Mouse (Mus musculus) liver, embryonic 13.5 days (tissue): ENCODE data around the gene Ehbp1l1. TPM values are rescaled to one million over a fixed set of nuclear protein-coding genes. Genes with fewer than 3 reads are reported as not detected.

Experiments used
- ATAC-seq: fragments of 200-750 bp; cut with Nextera tagmentation; 2 replicates; pipeline ENCODE4 v1.8.0; 2017; ENCODE audit warnings: low read depth, mild to moderate bottlenecking, moderate number of reproducible peaks, moderate library complexity
- DNase-seq: peaks from one replicate; pipeline ENCODE4 v3.0.0; 2022
- H3K27ac ChIP-seq: fragments of 300-500 bp; sonication (generic); 2 replicates; pipeline ENCODE4 v1.5.1; 2015; ENCODE audit warnings: moderate library complexity, mild to moderate bottlenecking, inconsistent platforms
- H3K27me3 ChIP-seq: fragments of 300-500 bp; sonication (generic); 2 replicates; pipeline ENCODE4 v1.6.1; 2015; ENCODE audit warnings: mild to moderate bottlenecking, inconsistent platforms
- H3K36me3 ChIP-seq: fragments of 300-500 bp; sonication (generic); 2 replicates; pipeline ENCODE4 v1.6.1; 2015; ENCODE audit warnings: mild to moderate bottlenecking, inconsistent platforms
- H3K4me1 ChIP-seq: fragments of 300-500 bp; sonication (generic); replicated peaks from 2 replicates; pipeline ENCODE4 v1.6.1; 2015; ENCODE audit warnings: inconsistent platforms
- H3K4me2 ChIP-seq: fragments of 300-500 bp; sonication (generic); 2 replicates; pipeline ENCODE4 v1.6.1; 2015; ENCODE audit warnings: inconsistent platforms, mild to moderate bottlenecking, moderate library complexity
- H3K4me3 ChIP-seq: fragments of 300-500 bp; sonication (generic); replicated peaks from 2 replicates; pipeline ENCODE4 v1.5.1; 2015; ENCODE audit warnings: mild to moderate bottlenecking, inconsistent platforms
- H3K9ac ChIP-seq: fragments of 300-500 bp; sonication (generic); 2 replicates; pipeline ENCODE4 v1.6.1; 2015; ENCODE audit warnings: mild to moderate bottlenecking, inconsistent platforms
- H3K9me3 ChIP-seq: fragments of 300-500 bp; sonication (generic); replicated peaks from 2 replicates; pipeline ENCODE4 v1.6.1; 2016; ENCODE audit warnings: inconsistent platforms
- WGBS: fragments of 180-500 bp; shearing (Covaris S2); methylation state at CpG from one replicate; pipeline ENCODE4 v1.1.7; 2015; ENCODE audit not compliant: insufficient replicate concordance; 5-methylcytosine and 5-hydroxymethylcytosine counted together
- polyA plus RNA-seq: library from polyadenylated mRNA; unstranded; fragments of >200 nt; fragmentation: Nextera tagmentation; extraction: Ambion mirVana; gene quantifications from 2 replicates; pipeline ENCODE4 v1.2.1, GENCODE M21; 2015

Ehbp1l1 gene
- polyA plus RNA-seq, 1 experiment from 2014 or later, result 105 TPM

DNA sequence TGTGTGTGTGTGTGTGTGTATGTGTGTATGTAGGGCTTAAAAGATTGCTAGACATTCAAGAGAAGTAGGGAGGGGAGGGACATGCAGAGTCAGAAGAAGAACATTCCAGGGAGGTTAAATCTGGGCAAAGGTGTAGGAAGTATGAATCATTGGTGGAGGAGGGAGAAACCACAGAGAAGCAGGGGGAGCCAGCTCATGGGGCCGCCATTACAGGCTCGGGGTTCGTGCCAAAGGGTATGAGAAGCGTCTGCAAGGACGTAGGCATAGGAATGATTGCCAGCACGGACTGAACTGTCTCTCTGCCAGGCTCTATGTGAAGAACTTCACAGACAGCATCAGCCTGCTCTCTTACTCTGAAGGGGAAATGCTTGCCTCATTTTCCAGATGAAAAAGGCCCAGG lies 23.4 kb upstream of the Ehbp1l1 start:
- no peak overlapping the region for H3K4me3 ChIP-seq
- H3K27me3 ChIP-seq, result peaks cover 100% of the 10 kb centered on the region

DNA sequence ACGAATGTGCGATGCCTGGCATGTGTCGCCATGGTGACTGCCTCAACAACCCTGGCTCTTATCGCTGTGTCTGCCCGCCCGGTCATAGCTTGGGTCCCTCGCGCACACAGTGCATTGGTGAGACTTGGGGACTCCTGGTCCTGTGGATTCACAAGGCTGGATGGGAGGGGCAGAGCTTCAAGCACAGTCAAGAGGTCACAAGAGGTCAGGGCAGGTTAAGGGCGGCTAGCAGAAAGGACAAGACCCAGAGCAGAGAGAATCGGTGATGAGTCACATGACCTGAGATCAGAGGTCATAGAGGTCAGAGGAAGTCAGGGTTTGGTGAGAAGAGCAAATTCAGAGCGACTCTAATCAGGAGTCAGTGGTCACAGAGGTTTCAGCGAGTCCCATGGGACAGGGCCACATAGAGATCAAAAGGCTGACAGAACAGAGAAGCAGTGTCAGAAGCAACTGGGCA lies 20.8 kb upstream of the Ehbp1l1 start:
- DNase-seq, result no peak
- 22% methylated on average over 12 of the region's 12 CpGs for WGBS
- Histone ChIP-seq H3K36me3 (no peaks in the 10 kb centered on the region), H3K4me2 (0 out of 2 replicates have a peak overlapping the region, but pooled peaks have one; percentile 0), H3K9ac (no peak overlapping the region), H3K9me3 (no peaks in the 10 kb centered on the region), H3K4me1 (peaks cover 44% of the 10 kb centered on the region), H3K27me3 (peaks cover 100% of the 10 kb centered on the region), H3K4me3 (no peak overlapping the region), H3K27ac (no peak overlapping the region)
- ATAC-seq, result peak; percentile 63

More for the DNA sequence above, 23.4 kb upstream of the Ehbp1l1 start:
- no peak overlapping the region for H3K4me2 ChIP-seq
- no peak overlapping the region for H3K27ac ChIP-seq
- no peak overlapping the region for H3K9ac ChIP-seq
- no peaks in the 10 kb centered on the region for H3K36me3 ChIP-seq
- ATAC-seq (no peak), DNase-seq (no peak)
- no peaks in the 10 kb centered on the region for H3K9me3 ChIP-seq
- 49% methylated on average over 6 of the region's 6 CpGs for WGBS
- peaks cover 35% of the 10 kb centered on the region for H3K4me1 ChIP-seq

DNA sequence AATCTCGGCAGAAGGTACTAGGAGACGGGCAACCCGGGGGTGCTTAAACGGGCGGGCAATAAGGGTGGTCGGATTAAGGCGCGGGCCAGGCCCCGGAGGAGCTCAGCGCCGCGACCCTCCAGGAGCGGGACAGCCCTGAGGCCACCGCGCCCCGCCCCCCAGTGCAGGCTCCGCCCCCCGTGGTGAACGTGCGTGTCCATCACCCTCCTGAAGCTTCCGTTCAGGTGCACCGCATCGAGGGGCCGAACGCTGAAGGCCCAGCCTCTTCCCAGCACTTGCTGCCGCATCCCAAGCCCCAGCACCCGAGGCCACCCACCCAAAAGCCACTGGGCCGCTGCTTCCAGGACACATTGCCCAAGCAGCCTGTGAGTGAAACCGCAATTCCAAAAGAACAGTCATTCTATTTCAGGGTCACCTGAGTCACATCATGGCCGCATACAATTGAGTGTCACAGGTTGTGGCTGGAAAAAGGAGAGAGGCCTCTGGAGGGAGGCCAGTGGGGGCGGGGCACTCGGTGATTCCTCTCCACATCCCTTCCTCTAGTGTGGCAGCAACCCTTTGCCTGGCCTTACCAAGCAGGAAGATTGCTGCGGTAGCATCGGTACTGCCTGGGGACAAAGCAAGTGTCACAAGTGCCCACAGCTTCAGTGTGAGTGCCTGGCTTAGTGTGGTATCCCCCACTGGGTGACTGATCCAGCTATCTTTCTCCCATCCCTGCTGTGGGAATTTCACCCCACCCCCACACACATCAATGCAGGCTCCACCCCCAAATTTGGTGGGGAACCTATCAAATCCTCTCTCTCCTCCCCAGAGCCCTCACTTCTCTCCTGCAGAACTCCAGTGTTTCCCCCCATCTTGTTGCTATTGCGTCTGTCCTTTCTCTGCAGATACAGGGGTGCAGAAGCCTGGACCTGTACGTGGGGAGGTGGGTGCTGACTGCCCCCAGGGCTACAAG lies 19.9 kb upstream of the Ehbp1l1 start:
- WGBS, result 12% methylated on average over 36 of the region's 36 CpGs
- ATAC-seq, result no peak
- H3K4me3 ChIP-seq, result peak overlapping the region; percentile 18; the same call in 1 of the 2 replicates

DNA sequence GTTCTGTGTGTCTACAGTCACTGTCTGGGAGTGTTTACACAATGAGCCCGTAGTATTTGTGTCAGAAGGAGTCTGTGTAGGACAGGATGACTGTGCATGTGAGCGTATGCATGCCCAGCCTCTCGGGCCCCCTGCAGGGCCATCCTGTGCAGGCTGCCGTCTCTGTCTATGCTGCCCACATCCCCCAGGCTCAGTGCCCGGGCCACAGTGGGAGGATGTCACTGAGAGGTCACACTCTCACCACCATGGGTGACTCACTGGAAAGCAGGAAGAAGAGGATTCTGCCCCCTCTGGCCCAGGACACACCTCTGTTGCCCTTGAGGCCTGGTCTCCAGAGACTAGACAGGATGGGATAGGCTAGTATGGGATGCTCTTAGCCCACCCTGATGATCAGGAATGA lies 17.5 kb upstream of the Ehbp1l1 start:
- peaks cover 100% of the 10 kb centered on the region for H3K27me3 ChIP-seq
- H3K4me2 ChIP-seq, result no peak overlapping the region
- H3K27ac ChIP-seq, result no peak overlapping the region
- no peak for ATAC-seq
- 36% methylated on average over 5 of the region's 5 CpGs for WGBS
- H3K4me1 ChIP-seq, result peaks cover 43% of the 10 kb centered on the region
- H3K4me3 ChIP-seq, result no peak overlapping the region
- no peaks in the 10 kb centered on the region for H3K9me3 ChIP-seq
- H3K36me3 ChIP-seq, result no peaks in the 10 kb centered on the region
- no peak for DNase-seq
- no peak overlapping the region for H3K9ac ChIP-seq

More for the DNA sequence above, 19.9 kb upstream of the Ehbp1l1 start:
- H3K4me1 ChIP-seq, result peaks cover 43% of the 10 kb centered on the region
- peak overlapping the region; percentile 48 for H3K4me2 ChIP-seq
- no peak for DNase-seq
- peaks cover 100% of the 10 kb centered on the region for H3K27me3 ChIP-seq
- H3K27ac ChIP-seq, result no peak overlapping the region
- H3K36me3 ChIP-seq, result no peaks in the 10 kb centered on the region
- H3K9ac ChIP-seq, result no peak overlapping the region
- H3K9me3 ChIP-seq, result no peaks in the 10 kb centered on the region

DNA sequence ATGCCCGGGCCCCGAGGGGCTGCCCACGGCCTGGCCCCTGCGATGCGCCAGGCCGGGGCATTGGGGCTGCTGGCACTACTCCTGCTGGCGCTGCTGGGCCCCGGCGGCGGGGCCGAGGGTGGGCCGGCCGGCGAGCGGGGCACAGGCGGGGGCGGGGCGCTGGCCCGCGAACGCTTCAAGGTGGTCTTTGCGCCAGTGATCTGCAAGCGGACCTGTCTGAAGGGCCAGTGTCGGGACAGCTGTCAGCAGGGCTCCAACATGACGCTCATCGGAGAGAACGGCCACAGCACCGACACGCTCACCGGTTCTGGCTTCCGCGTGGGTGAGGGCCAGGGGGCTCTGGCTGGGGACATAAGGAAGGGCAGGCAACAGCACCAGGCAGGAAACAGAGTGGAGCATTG lies 16.1 kb upstream of the Ehbp1l1 start:
- 12% methylated on average over 32 of the region's 32 CpGs for WGBS
- ATAC-seq, result no peak
- Histone ChIP-seq H3K9ac (peak overlapping the region; percentile 56), H3K9me3 (no peaks in the 10 kb centered on the region), H3K36me3 (no peaks in the 10 kb centered on the region), H3K4me3 (peak overlapping the region; percentile 52), H3K27me3 (peaks cover 94% of the 10 kb centered on the region), H3K27ac (no peak overlapping the region), H3K4me1 (peaks cover 39% of the 10 kb centered on the region), H3K4me2 (peak overlapping the region; percentile 73)
- DNase-seq, result no peak

DNA sequence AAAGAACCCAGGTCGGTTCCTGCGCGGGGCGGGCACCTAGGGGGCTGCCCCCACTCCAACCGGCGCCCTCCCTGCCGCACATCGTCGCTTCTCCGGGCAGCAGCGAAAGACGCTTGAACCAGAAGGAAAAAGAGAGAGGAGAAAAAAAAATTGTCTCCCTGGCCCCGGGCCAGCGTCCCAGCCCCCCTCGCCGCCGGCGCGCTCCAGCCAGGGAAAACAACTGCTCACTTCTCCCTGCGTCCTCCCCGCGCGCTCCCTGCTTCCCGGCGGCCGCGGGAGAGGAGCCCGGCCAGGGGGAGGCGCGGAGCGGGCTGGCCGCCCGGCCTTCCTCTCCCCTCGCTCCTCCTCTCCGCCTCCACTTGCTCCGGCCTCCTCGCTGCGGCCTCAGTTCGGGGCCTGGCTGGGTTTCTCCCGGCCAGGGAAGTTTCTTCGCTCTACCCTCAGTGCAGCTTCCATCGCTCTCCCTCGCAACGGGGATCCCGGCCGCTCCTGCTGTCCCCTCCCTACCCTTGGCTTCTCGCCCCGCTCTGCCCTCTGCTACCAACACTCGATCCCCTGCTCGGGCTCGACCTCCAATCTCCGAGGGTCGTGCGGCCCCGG lies 15.6 kb upstream of the Ehbp1l1 start:
- Histone ChIP-seq H3K9ac (peak overlapping the region; percentile 56), H3K27ac (no peak overlapping the region), H3K4me2 (peak overlapping the region; percentile 73), H3K9me3 (no peaks in the 10 kb centered on the region), H3K4me3 (peak overlapping the region; percentile 52), H3K36me3 (no peaks in the 10 kb centered on the region), H3K4me1 (peaks cover 35% of the 10 kb centered on the region), H3K27me3 (peaks cover 94% of the 10 kb centered on the region)
- WGBS, result under 1% methylated on average over 55 of the region's 55 CpGs
- ATAC-seq (0 out of 2 replicates have a peak, but pooled peaks have one; percentile 24), DNase-seq (no peak)

DNA sequence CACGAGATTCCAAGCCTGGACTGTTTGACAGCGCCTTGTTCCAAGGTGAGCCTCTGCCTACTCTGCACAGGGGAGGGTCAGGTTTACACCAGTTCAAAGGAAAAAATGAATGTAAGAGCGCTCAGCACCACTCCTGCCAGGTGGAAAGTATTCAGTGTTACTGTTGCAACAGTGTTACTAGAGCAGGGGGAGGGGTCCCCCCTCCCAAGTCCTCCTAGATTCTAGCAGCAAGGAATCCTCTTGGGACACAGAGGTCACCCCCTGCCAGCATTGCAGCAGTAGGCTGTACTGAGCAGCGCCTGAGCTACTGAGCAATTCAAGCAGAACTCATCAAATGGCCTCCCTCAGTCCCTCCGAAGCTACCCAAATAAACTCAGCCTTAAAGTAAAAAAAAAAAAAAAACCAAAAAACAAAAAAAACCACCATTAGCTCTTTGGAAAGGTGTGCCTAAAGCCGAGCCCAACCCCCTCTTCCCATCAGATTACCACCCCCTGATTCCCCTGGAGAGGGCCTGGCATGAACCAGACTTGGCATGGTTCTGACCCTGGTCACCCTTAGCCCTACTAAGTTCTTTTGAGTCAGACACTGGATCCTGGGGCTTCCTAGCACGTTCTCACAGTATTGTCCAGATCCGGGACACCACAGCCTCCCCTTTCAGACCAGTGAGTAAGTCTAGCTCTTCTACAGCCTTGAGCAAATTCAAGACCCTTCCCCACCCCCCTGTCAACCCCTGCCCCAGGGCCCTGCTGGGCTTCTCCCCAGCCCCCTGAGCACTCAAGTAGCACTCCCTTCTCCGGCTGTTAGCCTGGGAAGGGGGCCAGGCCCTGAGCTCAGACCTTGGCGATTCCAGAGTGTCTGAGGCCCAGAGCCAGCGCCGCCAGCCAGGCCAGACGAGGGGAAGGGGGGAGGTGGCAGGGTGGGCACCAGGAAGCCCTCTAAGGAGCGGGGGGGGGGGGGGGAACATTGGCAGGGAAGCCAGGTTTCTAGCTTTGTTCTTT lies 14.5 kb upstream of the Ehbp1l1 start, which contains the start of gene Ltbp3:
TSS of gene Ltbp3 (plus strand) at position 585 of the 998 bp plus-strand sequence.
- Histone ChIP-seq H3K27ac (no peak within 1 kb of the TSS), H3K36me3 (no peaks in the 10 kb centered on the region), H3K4me2 (peak within 1 kb of the TSS; percentile 73), H3K9me3 (no peaks in the 10 kb centered on the region), H3K27me3 (peaks cover 93% of the 10 kb centered on the region), H3K4me3 (peak within 1 kb of the TSS; percentile 52), H3K9ac (peak within 1 kb of the TSS; percentile 56; the same call in 1 of the 2 replicates), H3K4me1 (peaks cover 23% of the 10 kb centered on the region)
- DNase-seq (no peak), ATAC-seq (no peak)
- WGBS, result 45% methylated on average over 13 of the region's 14 CpGs

DNA sequence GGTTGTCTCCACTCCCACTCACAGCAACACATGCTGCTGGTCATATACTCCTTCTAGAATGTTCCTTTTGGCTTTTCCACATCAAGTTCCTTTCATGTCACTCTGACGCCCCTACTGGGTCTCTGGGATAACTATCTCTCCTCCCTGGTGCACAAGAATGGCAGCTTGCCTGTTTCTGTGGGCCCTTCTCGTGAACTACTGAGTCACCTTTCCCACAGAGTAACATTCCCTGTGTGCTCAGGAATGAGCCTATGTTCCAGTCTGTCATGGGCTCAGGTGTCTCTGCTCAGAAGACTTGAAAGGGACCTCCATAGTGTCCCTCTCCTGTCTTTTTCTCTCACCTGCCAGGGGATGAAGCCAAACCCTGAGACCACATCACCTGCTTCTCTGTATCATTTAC lies 13.3 kb upstream of the Ehbp1l1 start:
- Histone ChIP-seq H3K4me3 (no peak overlapping the region), H3K9ac (no peak overlapping the region), H3K4me2 (no peak overlapping the region), H3K4me1 (peaks cover 18% of the 10 kb centered on the region), H3K27me3 (peaks cover 92% of the 10 kb centered on the region), H3K9me3 (no peaks in the 10 kb centered on the region), H3K36me3 (no peaks in the 10 kb centered on the region), H3K27ac (no peak overlapping the region)
- DNase-seq (no peak), ATAC-seq (no peak)
- 54% methylated on average over 2 of the region's 2 CpGs for WGBS

DNA sequence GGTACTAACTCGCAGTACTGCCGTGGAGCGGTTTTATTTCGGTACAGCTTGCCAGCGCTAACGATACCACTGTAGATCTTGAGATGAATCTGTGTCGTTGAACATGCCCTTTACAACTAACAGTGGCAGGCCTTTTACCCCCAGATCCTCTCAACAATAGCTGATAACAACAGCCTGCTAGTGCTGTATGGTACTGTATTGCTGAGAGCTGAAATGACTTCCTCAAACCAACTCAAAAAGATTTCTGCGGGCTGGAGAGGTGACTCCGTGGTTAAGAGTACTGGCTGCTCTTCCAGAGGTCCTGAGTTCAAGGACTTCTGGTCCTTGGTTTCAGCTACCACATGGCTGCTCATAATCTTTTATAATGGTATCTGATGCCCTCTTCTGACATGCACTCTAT lies 8.2 kb upstream of the Ehbp1l1 start:
- WGBS, result 64% methylated on average over 9 of the region's 9 CpGs
- Histone ChIP-seq H3K9ac (no peak overlapping the region; the same call in 1 of the 2 replicates), H3K4me3 (no peak overlapping the region), H3K9me3 (no peaks in the 10 kb centered on the region), H3K4me1 (peaks cover 28% of the 10 kb centered on the region), H3K4me2 (no peak overlapping the region), H3K36me3 (peaks cover 7% of the 10 kb centered on the region), H3K27ac (no peak overlapping the region), H3K27me3 (peaks cover 48% of the 10 kb centered on the region)
- DNase-seq (no peak), ATAC-seq (no peak)

DNA sequence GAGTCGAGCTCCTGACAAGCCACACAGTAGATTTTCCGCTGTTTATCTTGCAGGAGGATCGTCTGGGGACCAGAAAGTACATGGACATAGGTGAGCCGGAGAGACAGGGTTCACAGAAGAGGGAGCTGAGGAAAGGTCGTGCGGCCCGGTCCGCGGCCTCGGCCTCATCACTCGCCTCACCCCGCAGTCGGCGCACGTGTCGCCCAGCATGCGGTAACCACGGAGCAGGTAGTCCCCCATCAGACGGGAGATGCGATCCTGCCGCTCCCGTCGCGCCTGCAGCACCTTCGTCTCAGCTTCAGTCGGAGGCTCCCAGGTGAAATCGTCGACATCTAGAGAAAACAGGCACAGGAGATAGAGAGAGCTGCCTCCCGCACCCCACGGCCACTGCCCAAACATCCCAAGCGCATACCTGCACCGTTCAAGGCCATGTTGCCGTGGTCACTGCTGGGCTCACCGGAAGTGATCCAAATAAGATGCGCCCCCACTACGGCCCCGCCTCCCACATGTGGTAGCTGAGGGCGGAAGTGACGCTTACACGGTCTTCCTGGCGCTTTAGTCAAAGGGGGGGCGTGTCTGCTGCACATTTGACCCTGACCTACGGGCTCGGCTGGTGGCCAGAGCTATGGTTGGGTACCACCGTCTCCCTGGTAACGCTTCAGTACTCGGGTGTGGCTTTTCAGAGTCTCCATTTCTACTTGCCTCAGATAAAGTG lies 5.3 kb upstream of the Ehbp1l1 start:
- DNase-seq, result peak; percentile 87
- Histone ChIP-seq H3K36me3 (peaks cover 12% of the 10 kb centered on the region), H3K27ac (peak overlapping the region; percentile 71), H3K4me2 (peak overlapping the region; percentile 91), H3K4me1 (peaks cover 55% of the 10 kb centered on the region), H3K9me3 (no peaks in the 10 kb centered on the region), H3K9ac (peak overlapping the region; percentile 100), H3K27me3 (peaks cover 25% of the 10 kb centered on the region), H3K4me3 (peak overlapping the region; percentile 99)
- 1% methylated on average over 47 of the region's 47 CpGs for WGBS
- ATAC-seq, result peak; percentile 41
